Comparison of ENCODE assay signal across 11 mouse cellular contexts in the genomic region with DNA sequence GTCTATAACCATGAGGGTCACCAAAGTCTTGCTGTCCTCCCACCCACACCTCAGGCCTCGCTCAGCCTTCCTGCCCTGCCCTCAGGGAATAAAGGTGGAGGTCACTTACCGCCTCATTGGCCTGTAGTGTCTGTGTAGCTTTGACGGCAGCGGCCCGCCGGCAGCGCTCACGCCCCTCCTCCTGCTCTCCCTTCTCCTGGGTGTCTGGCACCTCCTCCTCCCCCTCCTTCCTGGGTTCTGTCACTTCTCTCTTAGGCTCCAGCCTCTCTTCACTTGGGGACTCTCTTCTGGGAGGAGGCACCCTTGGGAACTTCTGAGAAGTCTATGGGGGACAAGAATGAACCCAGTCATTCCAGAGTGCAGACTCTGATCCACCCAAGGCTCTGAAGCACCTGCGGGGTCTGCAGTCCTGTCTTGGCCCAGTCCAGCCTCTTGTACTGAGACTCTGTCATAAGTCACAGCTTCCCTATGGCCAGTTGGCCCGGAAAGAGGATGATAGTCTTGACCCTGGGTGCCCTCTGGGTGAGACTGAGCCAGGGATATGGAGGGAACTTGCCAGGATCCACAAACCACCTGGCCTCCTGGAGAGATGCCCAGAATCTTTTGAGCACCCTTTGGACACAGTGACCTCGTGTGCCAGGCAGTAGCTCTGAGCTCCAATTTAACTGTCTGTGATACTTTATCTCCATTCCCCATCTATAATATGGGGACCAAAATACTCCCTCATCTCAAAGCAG. TPM values are rescaled to one million over a fixed set of nuclear protein-coding genes. Genes with fewer than 3 reads are reported as not detected.
DNase-seq lines count a peak whose midpoint lies in the region; ATAC-seq lines count a peak whose summit lies in the region.
"Had no signal": no experiment of that assay in that cellular context is flagged by ENCODE, and none has a peak within 500 bp of the region (broad histone marks: within the 10 kb centered on the region; RNA-seq: fewer than 3 reads in every experiment).

No protein-coding gene starts in this region.

- ATAC-seq in forebrain, embryonic 11.5 days (replicated peaks; ENCODE audit: low FRiP score), result no peak

- peak; percentile 60 for DNase-seq in adrenal gland, adult 2 months
- DNase-seq in adrenal gland, adult 8-10 months, result no peak
- DNase-seq in adrenal gland, postnatal 14 days, result peak; percentile 77
- DNase-seq in gastrocnemius, postnatal 10 days, result peak; percentile 67
- DNase-seq in kidney, postnatal 10 days, result peak; percentile 76
- DNase-seq in left cerebral cortex, adult 11 months (ENCODE audit: low spot score), result no peak
- no peak for DNase-seq in embryonic facial prominence, embryonic 10.5 days (ENCODE audit: low spot score)
- DNase-seq in forebrain, embryonic 11.5 days (ENCODE audit: low spot score), result no peak

- H3K9ac ChIP-seq in forebrain, embryonic 11.5 days (ENCODE audit: low read length), result no peak overlapping the region
- H3K9ac ChIP-seq: limb, embryonic 13.5 days; neural tube, embryonic 12.5 days had no signal

- H3K27me3 ChIP-seq in embryonic facial prominence, embryonic 10.5 days (replicated peaks; ENCODE audit: low read depth, poor library complexity, severe bottlenecking), result no peaks in the 10 kb centered on the region
- H3K27me3 ChIP-seq in forebrain, embryonic 11.5 days (ENCODE audit: control insufficient read depth, insufficient read depth, low read length), result no peaks in the 10 kb centered on the region
- H3K27me3 ChIP-seq: limb, embryonic 13.5 days; neural tube, embryonic 12.5 days had no signal

- no peak overlapping the region for H3K27ac ChIP-seq in embryonic facial prominence, embryonic 10.5 days (replicated peaks)
- no peak overlapping the region for H3K27ac ChIP-seq in forebrain, embryonic 11.5 days (ENCODE audit: low read depth, low read length)
- H3K27ac ChIP-seq: forebrain, embryonic 10.5 days; limb, embryonic 13.5 days; neural tube, embryonic 12.5 days had no signal

- H3K36me3 ChIP-seq in embryonic facial prominence, embryonic 10.5 days (replicated peaks), result peaks cover 94% of the 10 kb centered on the region
- no peaks in the 10 kb centered on the region; the same call in 1 of the 2 replicates for H3K36me3 ChIP-seq in forebrain, embryonic 11.5 days (ENCODE audit: control insufficient read depth, insufficient read depth, low read length)

- no peaks in the 10 kb centered on the region for H3K4me1 ChIP-seq in embryonic facial prominence, embryonic 10.5 days
- H3K4me1 ChIP-seq in forebrain, embryonic 11.5 days (replicated peaks; ENCODE audit: control insufficient read depth, insufficient read depth, low read length), result 0 out of 2 replicates have a peak, but pooled peaks cover 2% of the 10 kb centered on the region

- no peaks in the 10 kb centered on the region for H3K9me3 ChIP-seq in embryonic facial prominence, embryonic 10.5 days
- H3K9me3 ChIP-seq in forebrain, embryonic 11.5 days (ENCODE audit: control insufficient read depth, low read length), result no peaks in the 10 kb centered on the region
- H3K9me3 ChIP-seq: forebrain, embryonic 10.5 days; limb, embryonic 13.5 days; neural tube, embryonic 12.5 days had no signal

- WGBS in embryonic facial prominence, embryonic 10.5 days, result 79% methylated on average over 11 of the region's 11 CpGs
- WGBS in forebrain, embryonic 11.5 days, result 83% methylated on average over 11 of the region's 11 CpGs

- H3K4me2 ChIP-seq in forebrain, embryonic 11.5 days (ENCODE audit: low read depth, low read length, severe bottlenecking), result no peak overlapping the region
- H3K4me2 ChIP-seq: limb, embryonic 13.5 days; neural tube, embryonic 12.5 days had no signal

- H3K4me3 ChIP-seq in embryonic facial prominence, embryonic 10.5 days, result no peak overlapping the region
- no peak overlapping the region for H3K4me3 ChIP-seq in forebrain, embryonic 11.5 days (ENCODE audit: low read depth, low read length)
- H3K4me3 ChIP-seq: forebrain, embryonic 10.5 days; limb, embryonic 13.5 days; neural tube, embryonic 12.5 days had no signal

RNA-seq across cellular contexts. Expression of gene Pnma1, which starts 6.7 kb away (rescaled TPM):
- under 1 TPM; 0.28 to 0.43 TPM for total RNA-seq in adrenal gland, adult 2 months (2021)
- polyA plus RNA-seq in adrenal gland, adult 2 months (2012; rRNA removed), result 0.15 TPM in 1 of 2 replicates, not detected in the other
- total RNA-seq in adrenal gland, adult 8-10 months (2022), result under 1 TPM; 0.09 to 0.56 (median 0.35) TPM
- total RNA-seq in adrenal gland, postnatal 14 days (2021), result 0.30 and 0.44 TPM in 2 replicates
- total RNA-seq in gastrocnemius, postnatal 10 days (2021), result under 1 TPM; 0.23 to 0.54 TPM
- polyA plus RNA-seq in embryonic facial prominence, embryonic 10.5 days (2016; fragmentation: Nextera tagmentation; extraction: Ambion mirVana), result 1.3 and 1.6 TPM in 2 replicates
- 1.9 and 2.8 TPM in 2 replicates for polyA plus RNA-seq in forebrain, embryonic 11.5 days (2014; fragmentation: Nextera tagmentation; extraction: Ambion mirVana)

RNA-seq across cellular contexts. Expression of gene Dnal1, which starts 40.8 kb away (rescaled TPM):
- total RNA-seq in adrenal gland, adult 2 months (2021), result 10 to 100 TPM; 15.7 to 18.6 TPM
- 2.6 and 3.3 TPM in 2 replicates for polyA plus RNA-seq in adrenal gland, adult 2 months (2012; rRNA removed)
- 10 to 100 TPM; 14.9 to 30.8 (median 22.0) TPM for total RNA-seq in adrenal gland, adult 8-10 months (2022)
- 17.3 and 17.7 TPM in 2 replicates for total RNA-seq in adrenal gland, postnatal 14 days (2021)
- 10 to 100 TPM in 1 of 2 experiments, 1 to 10 TPM in 1; 7.7 to 10.2 TPM for total RNA-seq in gastrocnemius, postnatal 10 days (2021)
- polyA plus RNA-seq in embryonic facial prominence, embryonic 10.5 days (2016; fragmentation: Nextera tagmentation; extraction: Ambion mirVana), result 4.1 and 6.7 TPM in 2 replicates
- 6.1 and 6.8 TPM in 2 replicates for polyA plus RNA-seq in forebrain, embryonic 11.5 days (2014; fragmentation: Nextera tagmentation; extraction: Ambion mirVana)

RNA-seq across cellular contexts. Expression of gene Acot6, which starts 54.5 kb away (rescaled TPM):
- 1 to 10 TPM; 3.9 to 6.0 TPM for total RNA-seq in adrenal gland, adult 2 months (2021)
- polyA plus RNA-seq in adrenal gland, adult 2 months (2012; rRNA removed), result 4.6 and 5.6 TPM in 2 replicates
- total RNA-seq in adrenal gland, adult 8-10 months (2022), result 1 to 10 TPM; 6.0 to 8.1 (median 7.0) TPM
- total RNA-seq in adrenal gland, postnatal 14 days (2021), result 4.7 and 5.5 TPM in 2 replicates
- total RNA-seq in gastrocnemius, postnatal 10 days (2021), result 1 to 10 TPM; 3.1 to 3.3 TPM
- 0.80 and 0.81 TPM in 2 replicates for polyA plus RNA-seq in embryonic facial prominence, embryonic 10.5 days (2016; fragmentation: Nextera tagmentation; extraction: Ambion mirVana)
- polyA plus RNA-seq in forebrain, embryonic 11.5 days (2014; fragmentation: Nextera tagmentation; extraction: Ambion mirVana), result 1.5 and 1.8 TPM in 2 replicates

Comparison
In these comparisons a context has a peak if more than half of its experiments do, and no peak if none do; other contexts are left out.
1. DNase-seq: peak in adrenal gland, adult 2 months (single experiment), adrenal gland, postnatal 14 days (single experiment), gastrocnemius, postnatal 10 days (single experiment) and kidney, postnatal 10 days (single experiment); none in adrenal gland, adult 8-10 months (single experiment), left cerebral cortex, adult 11 months (single experiment), embryonic facial prominence, embryonic 10.5 days (single experiment) and forebrain, embryonic 11.5 days (single experiment).